Mouse (Mus musculus): ENCODE measurements around the gene Ninj2. TPM values are rescaled to one million over a fixed set of nuclear protein-coding genes. Genes with fewer than 3 reads are reported as not detected.
A peak's percentile ranks its signal among the peaks of the same experiment; 100 is the strongest.

Gene Ninj2
- polyA plus RNA-seq, 1 experiment from 2014 or later = not detected

DNA sequence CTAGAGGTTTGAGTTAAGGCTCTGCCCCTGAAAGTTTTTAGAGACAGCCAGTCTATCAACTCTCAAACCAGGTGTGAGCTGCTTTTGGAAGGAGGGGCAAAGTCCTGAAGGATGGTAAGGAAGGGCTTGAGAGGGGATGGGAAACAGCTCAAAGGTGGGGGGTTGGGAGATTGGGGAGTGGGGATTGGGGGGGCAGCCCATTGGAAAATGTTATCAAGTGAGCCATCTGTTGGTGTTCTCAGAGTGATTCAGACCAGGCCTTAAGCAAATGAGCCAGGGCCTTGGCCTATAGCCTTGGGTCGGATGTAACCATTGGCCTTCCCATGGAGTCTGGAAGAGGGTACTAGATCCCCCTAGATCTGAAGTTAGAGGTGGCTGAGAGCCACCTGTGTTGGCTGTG, 100.6 kb downstream of the Ninj2 start:
- no peak overlapping the region for H3K9ac ChIP-seq (ENCODE audit: low read length)
- no peak overlapping the region for H3K4me3 ChIP-seq (ENCODE audit: low read depth, low read length)
- H3K27me3 ChIP-seq (ENCODE audit: control insufficient read depth, insufficient read depth, low read length) = no peaks in the 10 kb centered on the region; the same call in 1 of the 2 replicates
- ATAC-seq (ENCODE audit: low FRiP score) (no peak), DNase-seq (ENCODE audit: low spot score, missing footprints) (no peak)
- no peaks in the 10 kb centered on the region for H3K36me3 ChIP-seq (ENCODE audit: control insufficient read depth, insufficient read depth, low read length)
- 69% methylated on average over 1 of the region's 1 CpGs for WGBS
- no peak overlapping the region for H3K27ac ChIP-seq (ENCODE audit: low read depth, low read length)
- H3K4me1 ChIP-seq (ENCODE audit: control insufficient read depth, insufficient read depth, low read length) = peaks cover 11% of the 10 kb centered on the region
- no peaks in the 10 kb centered on the region for H3K9me3 ChIP-seq (ENCODE audit: control insufficient read depth, low read length)
- no peak overlapping the region for H3K4me2 ChIP-seq

DNA sequence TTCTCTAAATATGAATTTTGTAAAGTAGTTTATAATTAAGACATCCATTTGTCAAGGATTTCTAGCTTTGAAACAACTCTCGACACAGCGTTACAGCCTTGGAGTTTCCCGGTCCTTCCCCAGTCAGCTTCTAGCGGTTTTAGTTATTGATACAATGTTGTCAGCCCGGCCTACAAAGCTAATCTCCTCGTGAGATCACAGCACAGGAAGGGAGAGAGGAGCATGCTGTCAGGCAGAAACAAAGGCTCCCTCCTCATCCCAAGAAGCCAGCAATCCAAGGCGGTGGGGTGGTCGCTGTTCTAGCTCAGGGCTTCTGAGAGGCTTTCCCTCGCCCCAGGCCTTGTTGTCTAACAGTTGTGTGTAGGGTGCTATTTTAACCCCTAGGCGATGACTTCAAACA, 101.2 kb downstream of the Ninj2 start:
- ATAC-seq (ENCODE audit: low FRiP score) = no peak
- H3K27ac ChIP-seq (ENCODE audit: low read depth, low read length) = no peak overlapping the region

DNA sequence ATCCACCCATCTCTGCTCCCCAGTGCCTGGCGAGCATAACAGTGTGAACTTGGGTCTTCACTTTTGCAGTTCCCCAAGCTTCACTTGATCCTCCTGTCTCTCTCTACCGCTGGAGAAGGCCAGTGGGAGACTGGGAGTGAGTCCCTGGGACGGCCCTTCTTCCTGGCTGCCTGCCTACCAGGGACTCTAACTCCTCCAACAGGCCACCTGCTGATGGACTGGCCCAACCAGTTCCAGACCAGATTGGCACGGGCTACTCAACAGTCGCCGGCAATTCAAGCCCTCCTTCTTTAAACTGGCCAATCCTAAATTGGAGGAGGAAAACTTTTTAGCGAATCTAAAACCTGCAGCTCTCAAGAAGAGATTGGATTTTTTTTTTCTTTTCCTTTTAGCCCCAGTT, 101.8 kb downstream of the Ninj2 start:
- no peak for DNase-seq (ENCODE audit: low spot score, missing footprints)
- H3K27me3 ChIP-seq (ENCODE audit: control insufficient read depth, insufficient read depth, low read length) = no peaks in the 10 kb centered on the region
- H3K9ac ChIP-seq (ENCODE audit: low read length) = no peak overlapping the region
- no peaks in the 10 kb centered on the region for H3K36me3 ChIP-seq (ENCODE audit: control insufficient read depth, insufficient read depth, low read length)
- H3K4me1 ChIP-seq (ENCODE audit: control insufficient read depth, insufficient read depth, low read length) = peaks cover 12% of the 10 kb centered on the region
- no peaks in the 10 kb centered on the region for H3K9me3 ChIP-seq (ENCODE audit: control insufficient read depth, low read length)
- no peak overlapping the region for H3K4me3 ChIP-seq (ENCODE audit: low read depth, low read length)
- no peak for ATAC-seq (ENCODE audit: low FRiP score)
- no peak overlapping the region for H3K27ac ChIP-seq (ENCODE audit: low read depth, low read length)
- 26% methylated on average over 7 of the region's 7 CpGs for WGBS
- no peak overlapping the region for H3K4me2 ChIP-seq

More for the DNA sequence above, 101.2 kb downstream of the Ninj2 start:
- Histone ChIP-seq H3K9ac (ENCODE audit: low read length) (no peak overlapping the region), H3K9me3 (ENCODE audit: control insufficient read depth, low read length) (no peaks in the 10 kb centered on the region), H3K36me3 (ENCODE audit: control insufficient read depth, insufficient read depth, low read length) (no peaks in the 10 kb centered on the region), H3K4me1 (ENCODE audit: control insufficient read depth, insufficient read depth, low read length) (peaks cover 9% of the 10 kb centered on the region), H3K27me3 (ENCODE audit: control insufficient read depth, insufficient read depth, low read length) (no peaks in the 10 kb centered on the region), H3K4me2 (no peak overlapping the region), H3K4me3 (ENCODE audit: low read depth, low read length) (no peak overlapping the region)
- 15% methylated on average over 10 of the region's 10 CpGs for WGBS
- peak; percentile 88 for DNase-seq (ENCODE audit: low spot score, missing footprints)

- DNase-seq (ENCODE audit: low spot score, missing footprints) = no peak
- WGBS = 40% methylated on average over 2 of the region's 2 CpGs
- H3K9ac ChIP-seq (ENCODE audit: low read length) = no peak overlapping the region
- H3K4me2 ChIP-seq = no peak overlapping the region
- H3K9me3 ChIP-seq (ENCODE audit: control insufficient read depth, low read length) = no peaks in the 10 kb centered on the region
- no peak overlapping the region for H3K27ac ChIP-seq (ENCODE audit: low read depth, low read length)
- no peak overlapping the region for H3K4me3 ChIP-seq (ENCODE audit: low read depth, low read length)
- no peak for ATAC-seq (ENCODE audit: low FRiP score)
- no peaks in the 10 kb centered on the region for H3K27me3 ChIP-seq (ENCODE audit: control insufficient read depth, insufficient read depth, low read length)
- H3K36me3 ChIP-seq (ENCODE audit: control insufficient read depth, insufficient read depth, low read length) = no peaks in the 10 kb centered on the region
- peaks cover 12% of the 10 kb centered on the region for H3K4me1 ChIP-seq (ENCODE audit: control insufficient read depth, insufficient read depth, low read length)
Measured at GRCm38 (mm10) chr6:120196837-120197236, 103.7 kb downstream of the Ninj2 start.

GRCm38 (mm10) chr6:120197964-120198363, 104.8 kb downstream of the Ninj2 start:
- no peak overlapping the region for H3K27ac ChIP-seq (ENCODE audit: low read depth, low read length)
- no peak for ATAC-seq (ENCODE audit: low FRiP score)
- no peak overlapping the region for H3K4me2 ChIP-seq
- H3K27me3 ChIP-seq (ENCODE audit: control insufficient read depth, insufficient read depth, low read length) = no peaks in the 10 kb centered on the region
- 35% methylated on average over 9 of the region's 9 CpGs for WGBS
- H3K36me3 ChIP-seq (ENCODE audit: control insufficient read depth, insufficient read depth, low read length) = no peaks in the 10 kb centered on the region
- H3K9me3 ChIP-seq (ENCODE audit: control insufficient read depth, low read length) = no peaks in the 10 kb centered on the region
- no peak overlapping the region for H3K9ac ChIP-seq (ENCODE audit: low read length)
- no peak overlapping the region for H3K4me3 ChIP-seq (ENCODE audit: low read depth, low read length)
- peak; percentile 98 for DNase-seq (ENCODE audit: low spot score, missing footprints)
- peaks cover 10% of the 10 kb centered on the region for H3K4me1 ChIP-seq (ENCODE audit: control insufficient read depth, insufficient read depth, low read length)

- no peak overlapping the region for H3K9ac ChIP-seq (ENCODE audit: low read length)
- H3K9me3 ChIP-seq (ENCODE audit: control insufficient read depth, low read length) = no peaks in the 10 kb centered on the region
- H3K36me3 ChIP-seq (ENCODE audit: control insufficient read depth, insufficient read depth, low read length) = no peaks in the 10 kb centered on the region
- ATAC-seq (ENCODE audit: low FRiP score) = peak; percentile 36; the same call in 1 of the 2 replicates
- DNase-seq (ENCODE audit: low spot score, missing footprints) = no peak
- H3K4me2 ChIP-seq = no peak overlapping the region
- H3K27me3 ChIP-seq (ENCODE audit: control insufficient read depth, insufficient read depth, low read length) = no peaks in the 10 kb centered on the region
- H3K4me1 ChIP-seq (ENCODE audit: control insufficient read depth, insufficient read depth, low read length) = peaks cover 10% of the 10 kb centered on the region
- H3K4me3 ChIP-seq (ENCODE audit: low read depth, low read length) = no peak overlapping the region
- 24% methylated on average over 10 of the region's 10 CpGs for WGBS
- no peak overlapping the region for H3K27ac ChIP-seq (ENCODE audit: low read depth, low read length)
Measured at GRCm38 (mm10) chr6:120199638-120200394, 106.7 kb downstream of the Ninj2 start.

GRCm38 (mm10) chr6:120201956-120202355, 108.8 kb downstream of the Ninj2 start:
- DNase-seq (ENCODE audit: low spot score, missing footprints) = no peak
- Histone ChIP-seq H3K27me3 (ENCODE audit: control insufficient read depth, insufficient read depth, low read length) (no peaks in the 10 kb centered on the region), H3K27ac (ENCODE audit: low read depth, low read length) (peak overlapping the region; percentile 22; the same call in 1 of the 2 replicates), H3K9me3 (ENCODE audit: control insufficient read depth, low read length) (no peaks in the 10 kb centered on the region), H3K9ac (ENCODE audit: low read length) (no peak overlapping the region), H3K4me2 (no peak overlapping the region), H3K36me3 (ENCODE audit: control insufficient read depth, insufficient read depth, low read length) (no peaks in the 10 kb centered on the region), H3K4me3 (ENCODE audit: low read depth, low read length) (no peak overlapping the region), H3K4me1 (ENCODE audit: control insufficient read depth, insufficient read depth, low read length) (peaks cover 10% of the 10 kb centered on the region)
- 65% methylated on average over 6 of the region's 6 CpGs for WGBS
- no peak for ATAC-seq (ENCODE audit: low FRiP score)

DNA sequence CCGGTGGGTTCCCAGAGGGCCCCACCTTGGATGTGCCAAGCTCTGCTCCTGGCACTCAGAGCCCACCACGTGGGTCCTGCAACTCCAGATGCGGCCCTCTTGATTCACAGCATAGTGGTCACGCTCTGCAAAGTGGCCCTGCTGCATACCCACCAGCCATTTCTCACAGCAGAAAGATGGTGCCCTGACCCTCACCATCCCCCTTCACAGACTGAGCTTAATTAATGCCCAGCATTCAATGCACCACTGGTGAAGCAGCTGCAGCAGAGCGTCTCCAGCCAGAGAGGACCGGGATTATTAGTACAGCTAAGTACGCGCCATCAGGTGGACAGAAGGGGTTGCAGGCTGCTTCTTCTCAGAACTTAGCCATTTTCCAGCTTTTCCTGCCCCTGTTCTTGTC, 109.3 kb downstream of the Ninj2 start:
- Histone ChIP-seq H3K9me3 (ENCODE audit: control insufficient read depth, low read length) (no peaks in the 10 kb centered on the region), H3K36me3 (ENCODE audit: control insufficient read depth, insufficient read depth, low read length) (no peaks in the 10 kb centered on the region), H3K4me3 (ENCODE audit: low read depth, low read length) (no peak overlapping the region), H3K27ac (ENCODE audit: low read depth, low read length) (peak overlapping the region; percentile 22; the same call in 1 of the 2 replicates), H3K4me1 (ENCODE audit: control insufficient read depth, insufficient read depth, low read length) (peaks cover 10% of the 10 kb centered on the region), H3K27me3 (ENCODE audit: control insufficient read depth, insufficient read depth, low read length) (no peaks in the 10 kb centered on the region), H3K4me2 (no peak overlapping the region), H3K9ac (ENCODE audit: low read length) (no peak overlapping the region)
- 60% methylated on average over 8 of the region's 8 CpGs for WGBS
- no peak for DNase-seq (ENCODE audit: low spot score, missing footprints)
- no peak for ATAC-seq (ENCODE audit: low FRiP score)

- WGBS = 87% methylated on average over 5 of the region's 5 CpGs
- no peak for ATAC-seq (ENCODE audit: low FRiP score)
Measured at GRCm38 (mm10) chr6:120206586-120206985, 113.4 kb downstream of the Ninj2 start.

More at GRCm38 (mm10) chr6:120206586-120206985, 113.4 kb downstream of the Ninj2 start:
- no peak for DNase-seq (ENCODE audit: low spot score, missing footprints)
- no peak overlapping the region for H3K27ac ChIP-seq (ENCODE audit: low read depth, low read length)
- H3K4me2 ChIP-seq = no peak overlapping the region
- peaks cover 6% of the 10 kb centered on the region; the same call in 1 of the 2 replicates for H3K4me1 ChIP-seq (ENCODE audit: control insufficient read depth, insufficient read depth, low read length)
- no peak overlapping the region for H3K4me3 ChIP-seq (ENCODE audit: low read depth, low read length)
- H3K27me3 ChIP-seq (ENCODE audit: control insufficient read depth, insufficient read depth, low read length) = no peaks in the 10 kb centered on the region
- no peaks in the 10 kb centered on the region for H3K9me3 ChIP-seq (ENCODE audit: control insufficient read depth, low read length)
- no peaks in the 10 kb centered on the region for H3K36me3 ChIP-seq (ENCODE audit: control insufficient read depth, insufficient read depth, low read length)
- no peak overlapping the region for H3K9ac ChIP-seq (ENCODE audit: low read length)

Measured in midbrain, embryonic 11.5 days (tissue).